Mouse (Mus musculus) MEL (cell line): ENCODE results near the gene Ccdc85c. TPM values are rescaled to one million over a fixed set of nuclear protein-coding genes. Genes with fewer than 3 reads are reported as not detected.

Source experiments
- DNase-seq: peaks from one replicate; pipeline ENCODE4 v3.0.0; 2011; ENCODE audit warnings: low read depth, low spot score
- H3K27ac ChIP-seq: 2 replicates; pipeline ENCODE4 v1.5.1; 2012; ENCODE audit warnings: low read depth, mild to moderate bottlenecking, control low read depth, low read length, moderate library complexity; ENCODE audit not compliant: control insufficient read depth
- H3K27me3 ChIP-seq, 2 experiments: fragments of 150-350 bp in 1 of 2; sonication (generic) in 1 of 2; 2 replicates each; pipeline ENCODE4 v1.6.1; 2012; ENCODE audit warnings: low read length in 2 of 2, mild to moderate bottlenecking in 2 of 2, improper control_type of control experiment in 1 of 2, moderate library complexity in 1 of 2; ENCODE audit not compliant: insufficient read depth in 2 of 2, control insufficient read depth in 1 of 2
- H3K36me3 ChIP-seq, 2 experiments: 2 replicates each; pipeline ENCODE4 v1.6.1; 2012 to 2014; ENCODE audit warnings: low read length in 2 of 2, improper control_type of control experiment in 1 of 2, inconsistent platforms in 1 of 2, mild to moderate bottlenecking in 1 of 2; ENCODE audit not compliant: insufficient read depth in 2 of 2, control insufficient read depth in 1 of 2
- H3K4me1 ChIP-seq, 2 experiments: fragments of 150-350 bp in 1 of 2; sonication (generic) in 1 of 2; 2 replicates each; pipeline ENCODE4 v1.6.1; 2012; ENCODE audit warnings: low read length in 2 of 2, improper control_type of control experiment in 1 of 2, mild to moderate bottlenecking in 1 of 2; ENCODE audit not compliant: insufficient read depth in 2 of 2, control insufficient read depth in 1 of 2
- H3K4me3 ChIP-seq, 2 experiments: fragments of 150-350 bp in 1 of 2; sonication (generic) in 1 of 2; 2 replicates each; pipeline ENCODE4 v1.5.1; 2012; ENCODE audit warnings: low read depth in 2 of 2, low read length in 2 of 2, mild to moderate bottlenecking in 2 of 2, moderate library complexity in 2 of 2, control low read depth in 1 of 2, improper control_type of control experiment in 1 of 2; ENCODE audit not compliant: control insufficient read depth in 1 of 2, insufficient read depth in 1 of 2
- H3K79me2 ChIP-seq: 2 replicates; pipeline ENCODE4 v1.6.1; 2012; ENCODE audit warnings: mild to moderate bottlenecking, low read length, moderate library complexity; ENCODE audit not compliant: control insufficient read depth, poor library complexity, insufficient read depth
- H3K9ac ChIP-seq: 2 replicates; pipeline ENCODE4 v1.6.1; 2012; ENCODE audit warnings: low read depth, mild to moderate bottlenecking, control low read depth, low read length, moderate library complexity; ENCODE audit not compliant: control insufficient read depth, poor library complexity, severe bottlenecking
- H3K9me3 ChIP-seq: fragments of 150-350 bp; sonication (generic); replicated peaks from 2 replicates; pipeline ENCODE4 v1.6.1; 2012; ENCODE audit warnings: mild to moderate bottlenecking, low read length, improper control_type of control experiment, moderate library complexity; ENCODE audit not compliant: insufficient read depth
- BHLHE40 ChIP-seq: IDR thresholded peaks from 2 replicates; pipeline ENCODE4 v1.6.1; 2012; ENCODE audit warnings: low read depth, mild to moderate bottlenecking, inconsistent platforms, low read length, improper control_type of control experiment, borderline replicate concordance
- CHD1 ChIP-seq: IDR thresholded peaks from 2 replicates; pipeline ENCODE4 v1.6.1; 2012; ENCODE audit warnings: low read depth, mild to moderate bottlenecking, inconsistent platforms, low read length, improper control_type of control experiment
- CHD2 ChIP-seq: IDR thresholded peaks from 2 replicates; pipeline ENCODE4 v1.6.1; 2011; ENCODE audit warnings: low read length, improper control_type of control experiment
- CTCF ChIP-seq, 3 experiments: IDR thresholded peaks in 2 of 3; conservative IDR thresholded peaks in 1 of 3; 2 replicates each; pipeline ENCODE4 v1.5.1; 2011 to 2012; ENCODE audit warnings: low read length in 3 of 3, low read depth in 2 of 3, mild to moderate bottlenecking in 2 of 3, improper control_type of control experiment in 1 of 3, inconsistent platforms in 1 of 3, mixed read lengths in 1 of 3, moderate library complexity in 1 of 3; ENCODE audit not compliant: control insufficient read depth in 1 of 3, insufficient read depth in 1 of 3, poor library complexity in 1 of 3, severe bottlenecking in 1 of 3
- E2F4 ChIP-seq: IDR thresholded peaks from 2 replicates; pipeline ENCODE4 v1.6.1; 2011; ENCODE audit warnings: low read depth, low read length, improper control_type of control experiment, borderline replicate concordance
- ELF1 ChIP-seq: IDR thresholded peaks from 2 replicates; pipeline ENCODE4 v1.6.1; 2014; ENCODE audit warnings: low read depth, mild to moderate bottlenecking, inconsistent platforms, low read length, improper control_type of control experiment, moderate library complexity
- EP300 ChIP-seq, 2 experiments: IDR thresholded peaks; 2 replicates each; pipeline ENCODE4 v1.6.1; 2011; ENCODE audit warnings: improper control_type of control experiment in 2 of 2, low read length in 2 of 2, low read depth in 1 of 2, mild to moderate bottlenecking in 1 of 2
- ETS1 ChIP-seq: IDR thresholded peaks from 2 replicates; pipeline ENCODE4 v1.6.1; 2012; ENCODE audit warnings: low read depth, mild to moderate bottlenecking, inconsistent platforms, low read length, improper control_type of control experiment, moderate library complexity
- HCFC1 ChIP-seq: IDR thresholded peaks from 2 replicates; pipeline ENCODE4 v1.6.1; 2012; ENCODE audit warnings: low read depth, mild to moderate bottlenecking, inconsistent platforms, low read length, improper control_type of control experiment, moderate library complexity
- JUND ChIP-seq: IDR thresholded peaks from 2 replicates; pipeline ENCODE4 v1.6.1; 2011; ENCODE audit warnings: low read depth, mild to moderate bottlenecking, improper control_type of control experiment, low read length
- MAFK ChIP-seq: IDR thresholded peaks from 2 replicates; pipeline ENCODE4 v1.6.1; 2011; ENCODE audit warnings: low read depth, mild to moderate bottlenecking, low read length, improper control_type of control experiment, borderline replicate concordance
- MAZ ChIP-seq: IDR thresholded peaks from 2 replicates; pipeline ENCODE4 v1.6.1; 2012; ENCODE audit warnings: low read depth, mild to moderate bottlenecking, inconsistent platforms, low read length, improper control_type of control experiment
- MEF2A ChIP-seq: IDR thresholded peaks from 2 replicates; pipeline ENCODE4 v1.6.1; 2014; ENCODE audit warnings: low read depth, mild to moderate bottlenecking, inconsistent platforms, low read length, improper control_type of control experiment; ENCODE audit not compliant: poor library complexity, insufficient replicate concordance, severe bottlenecking; ENCODE audit errors: extremely low read depth
- MXI1 ChIP-seq: IDR thresholded peaks from 2 replicates; pipeline ENCODE4 v1.6.1; 2011; ENCODE audit warnings: mild to moderate bottlenecking, low read depth, low read length, improper control_type of control experiment
- MYB ChIP-seq: IDR thresholded peaks from 2 replicates; pipeline ENCODE4 v1.6.1; 2011; ENCODE audit warnings: mild to moderate bottlenecking, low read depth, low read length, improper control_type of control experiment
- NRF1 ChIP-seq: IDR thresholded peaks from 2 replicates; pipeline ENCODE4 v1.6.1; 2014; ENCODE audit warnings: low read depth, mild to moderate bottlenecking, inconsistent platforms, low read length, improper control_type of control experiment, moderate library complexity; ENCODE audit not compliant: poor library complexity, insufficient read depth, severe bottlenecking
- POLR2A ChIP-seq, 2 experiments: IDR thresholded peaks; 2 replicates each; pipeline ENCODE4 v1.6.1; 2011 to 2012; ENCODE audit warnings: low read length in 2 of 2, mild to moderate bottlenecking in 2 of 2, control low read depth in 1 of 2, improper control_type of control experiment in 1 of 2, low read depth in 1 of 2, moderate library complexity in 1 of 2; ENCODE audit not compliant: control insufficient read depth in 1 of 2, insufficient read depth in 1 of 2, poor library complexity in 1 of 2
- POLR2AphosphoS2 ChIP-seq: IDR thresholded peaks from 2 replicates; pipeline ENCODE4 v1.6.1; 2011; ENCODE audit warnings: low read length, improper control_type of control experiment
- RCOR1 ChIP-seq: IDR thresholded peaks from 2 replicates; pipeline ENCODE4 v1.6.1; 2012; ENCODE audit warnings: low read depth, mild to moderate bottlenecking, inconsistent platforms, low read length, improper control_type of control experiment
- TAL1 ChIP-seq: IDR thresholded peaks from 2 replicates; pipeline ENCODE4 v1.6.1; 2012; ENCODE audit warnings: mild to moderate bottlenecking, inconsistent platforms, low read length, moderate library complexity, mixed read lengths
- TCF12 ChIP-seq: IDR thresholded peaks from 2 replicates; pipeline ENCODE4 v1.6.1; 2014; ENCODE audit warnings: low read depth, mild to moderate bottlenecking, inconsistent platforms, low read length, improper control_type of control experiment, moderate library complexity
- USF1 ChIP-seq: IDR thresholded peaks from 2 replicates; pipeline ENCODE4 v1.6.1; 2014; ENCODE audit warnings: low read depth, mild to moderate bottlenecking, inconsistent platforms, low read length, improper control_type of control experiment, moderate library complexity
- USF2 ChIP-seq, 2 experiments: IDR thresholded peaks; 2 replicates each; pipeline ENCODE4 v1.6.1; 2011 to 2012; ENCODE audit warnings: improper control_type of control experiment in 2 of 2, low read length in 2 of 2, borderline replicate concordance in 1 of 2, inconsistent platforms in 1 of 2, low read depth in 1 of 2, mild to moderate bottlenecking in 1 of 2; ENCODE audit not compliant: insufficient read depth in 1 of 2
- ZC3H11A ChIP-seq: IDR thresholded peaks from 2 replicates; pipeline ENCODE4 v1.6.1; 2012; ENCODE audit warnings: low read depth, mild to moderate bottlenecking, inconsistent platforms, low read length, improper control_type of control experiment
- ZKSCAN1 ChIP-seq: IDR thresholded peaks from 2 replicates; pipeline ENCODE4 v1.6.1; 2012; ENCODE audit warnings: low read depth, mild to moderate bottlenecking, inconsistent platforms, low read length, improper control_type of control experiment, moderate library complexity
- polyA plus RNA-seq, 2 experiments: library from polyadenylated mRNA; stranded (reverse) in 1 of 2; unstranded in 1 of 2; fragments of >175 nt in 1 of 2; fragments of >200 nt in 1 of 2; gene quantifications; 2 replicates each; pipeline versions ENCODE4 v1.2.1 to v1.2.4; 2012; ENCODE audit warnings: low replicate concordance in 2 of 2, low read depth in 1 of 2; ENCODE audit not compliant: insufficient read length in 2 of 2, insufficient read depth in 1 of 2, missing spikeins in 1 of 2
- total RNA-seq: library from RNA; depleted of rRNA; stranded (reverse); fragments of 300-350 nt; gene quantifications from 2 replicates; pipeline ENCODE4 v1.2.3, GENCODE M21; 2012

The Ccdc85c gene
- total and polyA plus RNA-seq, 3 experiments = 19.8 to 24.8 TPM; not detected in 1

DNA sequence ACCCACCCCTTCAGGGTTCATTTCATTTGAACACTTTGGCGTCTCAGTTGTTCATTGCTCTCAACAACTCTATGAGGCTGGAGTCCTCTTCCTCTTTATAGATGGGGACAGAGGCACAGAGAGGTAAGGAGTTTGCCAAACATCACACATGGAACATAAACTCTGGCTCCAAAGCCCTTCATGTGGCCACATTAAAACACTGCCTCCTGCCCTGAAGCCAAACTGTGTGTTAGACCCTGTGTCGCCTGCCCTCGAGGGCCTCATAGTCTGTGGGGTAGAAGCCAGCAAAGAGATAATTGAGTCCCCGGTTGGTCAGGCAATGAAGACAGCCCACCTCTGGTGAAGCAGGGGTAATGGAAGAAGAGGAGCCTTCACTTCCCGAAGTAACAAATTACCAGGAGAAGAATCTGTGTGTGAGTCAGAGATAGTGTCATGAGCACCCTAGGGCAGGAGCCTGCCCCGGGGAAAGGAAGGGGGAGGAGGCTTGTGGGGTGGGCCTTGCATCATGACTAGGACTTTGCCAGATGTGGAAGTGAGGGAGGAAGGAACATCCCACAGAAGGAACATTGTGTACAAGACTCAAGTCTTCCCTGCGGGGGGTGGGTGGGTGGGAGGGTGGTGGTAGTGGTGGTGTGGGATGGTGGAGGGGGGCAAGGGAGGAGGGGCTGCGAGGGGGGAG, 34.0 kb upstream of the Ccdc85c start:
- H3K36me3 ChIP-seq = no peaks in the 10 kb centered on the region
- no peak for DNase-seq
- no peak overlapping the region for H3K9ac ChIP-seq
- no peaks in the 10 kb centered on the region for H3K27me3 ChIP-seq
- H3K27ac ChIP-seq = no peak overlapping the region
- no peaks in the 10 kb centered on the region for H3K4me1 ChIP-seq
- TF ChIP-seq MXI1 (no peak), CHD1 (no peak), ETS1 (no peak), CHD2 (no peak), RCOR1 (no peak), MYB (no peak), NRF1 (no peak), ELF1 (no peak), POLR2A (IDR thresholded peaks at IDR 0.05; ENCODE audit: control insufficient read depth in 1 of 2, insufficient read depth in 1 of 2, low read depth in 1 of 2, low read length in 2 of 2, poor library complexity in 1 of 2) (no peak), ZC3H11A (no peak), BHLHE40 (no peak), E2F4 (no peak), ZKSCAN1 (no peak), POLR2AphosphoS2 (no peak), MEF2A (no peak), CTCF (IDR thresholded peaks at IDR 0.05 in 2 of 3, conservative IDR thresholded peaks at IDR 0.05 in 1 of 3; ENCODE audit: control insufficient read depth in 1 of 3, insufficient read depth in 1 of 3, low read depth in 2 of 3, low read length in 3 of 3, poor library complexity in 1 of 3, severe bottlenecking in 1 of 3) (no peak), HCFC1 (no peak)
- H3K79me2 ChIP-seq = no peaks in the 10 kb centered on the region
- H3K9me3 ChIP-seq = no peaks in the 10 kb centered on the region
- no peak overlapping the region for H3K4me3 ChIP-seq

DNA sequence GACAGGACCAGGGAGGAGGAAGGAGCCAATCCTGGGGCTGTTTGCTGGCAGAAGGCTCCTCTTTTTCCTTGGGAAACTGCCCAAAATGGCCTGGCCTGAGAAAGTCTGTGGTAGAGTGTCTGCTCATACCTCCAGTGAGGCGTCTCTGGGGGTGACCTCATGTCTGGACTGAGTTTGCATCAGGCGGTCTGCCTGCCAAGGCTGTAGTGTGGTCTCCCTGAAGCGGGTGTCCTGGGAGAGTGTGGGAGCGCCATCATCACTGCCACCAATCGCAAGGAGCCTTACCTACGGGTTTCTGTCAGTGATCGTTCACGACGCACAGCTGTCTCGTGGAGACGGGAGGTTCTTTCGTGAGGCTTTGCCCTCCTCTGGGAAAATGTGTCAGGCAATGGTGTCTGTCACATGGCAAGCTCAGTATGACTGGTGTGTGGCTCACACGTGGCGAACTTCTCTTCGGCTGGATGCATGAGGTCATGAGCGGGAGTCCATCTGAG, 33.2 kb upstream of the Ccdc85c start:
- Histone ChIP-seq H3K27me3 (no peaks in the 10 kb centered on the region), H3K36me3 (no peaks in the 10 kb centered on the region), H3K9ac (no peak overlapping the region), H3K79me2 (no peaks in the 10 kb centered on the region), H3K4me1 (no peaks in the 10 kb centered on the region), H3K9me3 (no peaks in the 10 kb centered on the region), H3K4me3 (no peak overlapping the region), H3K27ac (no peak overlapping the region)
- no peak for TF ChIP-seq TCF12
- no peak for TF ChIP-seq MAZ
- TF ChIP-seq EP300 (IDR thresholded peaks at IDR 0.05; ENCODE audit: low read depth in 1 of 2, low read length in 2 of 2) = no peak
- no peak for TF ChIP-seq CHD2
- TF ChIP-seq USF1 = no peak
- no peak for TF ChIP-seq MEF2A
- TF ChIP-seq TAL1 = no peak
- TF ChIP-seq POLR2A (IDR thresholded peaks at IDR 0.05; ENCODE audit: control insufficient read depth in 1 of 2, insufficient read depth in 1 of 2, low read depth in 1 of 2, low read length in 2 of 2, poor library complexity in 1 of 2) = no peak
- TF ChIP-seq USF2 (IDR thresholded peaks at IDR 0.05; ENCODE audit: borderline replicate concordance in 1 of 2, insufficient read depth in 1 of 2, low read depth in 1 of 2, low read length in 2 of 2) = no peak
- no peak for TF ChIP-seq NRF1
- no peak for TF ChIP-seq JUND
- TF ChIP-seq ZC3H11A = no peak
- TF ChIP-seq MAFK = no peak
- DNase-seq = no peak
